Mouse (Mus musculus) left cerebral cortex, postnatal 10 days (tissue): Measurements from ENCODE around the gene Nup133. TPM values are rescaled to one million over a fixed set of nuclear protein-coding genes. Genes with fewer than 3 reads are reported as not detected.

Source experiments
- DNase-seq, 2 experiments: peaks; one replicate each; pipeline ENCODE4 v3.0.0; 2021 to 2022; ENCODE audit warnings: low spot score in 2 of 2, mixed read lengths in 1 of 2; ENCODE audit errors: extremely low spot score in 1 of 2
- intact Hi-C: fragments of 180-260 bp; cut with DNase I; formaldehyde crosslinking; loops from one replicate; pipeline ENCODE4 v1.15.1; 2025
- total RNA-seq, 2 experiments: library from RNA; stranded (reverse); gene quantifications; 2 replicates each; pipeline ENCODE4 v1.2.3; 2021

Gene Nup133
- total RNA-seq, 2 experiments from 2014 or later = 24.8 to 25.4 TPM

DNA sequence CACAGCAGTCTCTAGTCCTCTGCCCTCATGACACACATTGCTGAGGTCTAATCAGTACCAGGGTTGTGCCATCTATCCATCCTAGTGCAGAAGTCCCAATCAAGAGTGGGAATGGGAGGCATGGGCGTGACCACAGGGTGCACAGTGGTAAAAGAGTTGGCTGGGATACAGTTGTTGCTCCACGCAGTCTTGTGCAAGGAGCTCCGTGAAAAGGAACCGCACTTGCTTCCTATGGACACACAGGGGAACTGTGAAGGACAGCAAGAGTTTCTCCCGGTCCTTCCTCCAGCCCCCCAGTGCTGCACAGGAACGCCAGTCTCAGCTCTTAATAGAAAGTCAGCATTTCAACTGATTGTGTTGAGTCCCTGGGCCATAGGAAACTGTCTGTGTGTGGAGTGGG is 10.4 kb upstream of the Nup133 start:
- intact Hi-C loops = no loop called here
- no peak for DNase-seq

DNA sequence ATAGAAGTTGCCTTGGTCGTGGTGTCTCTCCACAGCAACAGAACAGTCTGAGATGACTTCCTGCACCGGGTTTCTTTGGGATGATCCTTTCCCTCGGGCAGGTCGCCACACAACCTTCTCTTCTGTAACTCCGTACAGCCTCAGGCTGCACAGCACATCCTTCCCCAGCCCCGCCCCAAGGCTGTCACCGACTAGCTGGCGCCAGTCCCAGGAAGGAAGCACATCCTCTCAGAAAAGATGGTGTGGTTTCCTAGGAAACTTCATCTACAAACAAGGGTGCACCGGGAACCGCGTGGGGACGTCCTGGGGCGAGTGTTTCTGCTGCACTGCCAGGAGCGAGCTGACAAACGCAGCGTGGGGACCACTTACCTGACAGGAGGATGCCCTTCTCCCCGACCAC is 9.1 kb upstream of the Nup133 start:
- intact Hi-C loops = no loop called here
- peak in 1 of 2 experiments; percentile 68 for DNase-seq

DNA sequence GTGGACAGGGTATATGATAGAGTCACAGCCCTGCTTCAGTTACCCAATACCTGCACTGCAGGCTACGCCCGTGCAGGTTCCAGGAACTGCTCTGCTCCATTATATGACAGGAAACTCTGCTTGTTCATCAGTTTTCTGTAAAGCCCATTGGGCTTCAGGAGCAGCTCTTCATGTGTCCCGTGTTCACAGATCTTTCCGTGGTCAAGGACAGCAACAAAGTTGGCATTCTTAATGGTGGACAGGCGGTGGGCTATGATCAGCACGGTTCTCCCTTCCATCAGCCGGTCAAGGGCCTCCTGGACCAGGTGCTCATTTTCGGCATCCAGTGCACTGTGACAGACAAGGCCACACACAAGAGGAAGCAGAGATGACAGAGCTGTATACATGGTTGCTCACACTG is 5.2 kb upstream of the Nup133 start:
- intact Hi-C loops = no loop called here

DNA sequence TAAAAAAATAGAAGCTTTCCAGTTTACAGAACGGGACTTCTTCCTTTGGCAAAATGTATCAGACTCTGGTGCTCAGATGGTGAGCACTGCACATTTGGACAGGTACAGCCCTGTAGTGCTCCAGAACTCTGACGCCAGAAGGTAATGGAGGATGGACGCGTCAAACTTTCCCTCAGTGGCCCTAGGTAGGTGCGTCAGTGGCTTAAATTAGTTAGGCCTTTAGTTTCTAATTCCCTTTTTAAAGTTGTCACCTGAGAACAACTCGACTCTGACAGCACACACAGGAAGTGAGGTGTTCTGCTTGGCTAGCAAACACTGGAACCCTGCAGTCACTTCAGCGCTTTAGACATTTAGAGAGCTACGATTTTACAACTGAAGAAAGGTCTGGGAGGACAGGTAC is 4.6 kb upstream of the Nup133 start:
- intact Hi-C loops = no loop called here

More for the DNA sequence above, 5.2 kb upstream of the Nup133 start:
- no peak for DNase-seq

DNA sequence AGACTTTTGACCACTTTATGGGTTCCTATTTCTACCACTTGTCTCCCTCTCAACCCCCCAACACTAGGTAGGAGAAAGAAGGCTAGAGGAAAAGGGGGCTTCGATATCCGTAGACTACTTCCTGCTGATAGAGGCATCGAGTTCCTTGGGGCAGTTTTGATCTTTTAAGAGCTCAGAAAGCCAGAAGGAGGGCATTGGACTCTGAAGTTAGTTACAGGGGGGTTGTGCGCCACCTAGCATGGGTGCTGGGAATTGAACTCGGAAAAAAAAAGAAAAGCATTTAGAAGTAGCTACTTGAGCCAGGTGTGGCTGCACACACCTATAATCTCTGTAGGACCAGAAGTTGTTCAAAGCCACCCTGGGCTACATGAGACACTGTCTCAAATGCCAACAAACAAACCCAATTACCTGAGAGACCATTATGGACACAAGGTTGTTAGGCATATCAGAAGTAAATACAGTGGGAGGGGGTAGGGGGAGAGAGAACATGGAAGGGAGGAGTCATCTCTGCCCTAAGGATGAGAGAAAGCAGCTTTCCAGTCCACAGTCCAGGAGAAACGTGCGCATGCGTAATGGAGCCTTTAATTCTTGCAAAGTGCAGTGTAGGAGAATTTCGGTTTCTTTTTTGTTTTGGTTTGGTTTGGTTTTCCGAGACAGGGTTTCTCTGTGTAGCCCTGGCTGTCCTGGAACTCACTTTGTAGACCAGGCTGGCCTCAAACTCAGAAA is 1.2 kb upstream of the Nup133 start:
- intact Hi-C loops = no loop called here
- DNase-seq = peak; percentile 12 to 47

More for the DNA sequence above, 4.6 kb upstream of the Nup133 start:
- no peak for DNase-seq

DNA sequence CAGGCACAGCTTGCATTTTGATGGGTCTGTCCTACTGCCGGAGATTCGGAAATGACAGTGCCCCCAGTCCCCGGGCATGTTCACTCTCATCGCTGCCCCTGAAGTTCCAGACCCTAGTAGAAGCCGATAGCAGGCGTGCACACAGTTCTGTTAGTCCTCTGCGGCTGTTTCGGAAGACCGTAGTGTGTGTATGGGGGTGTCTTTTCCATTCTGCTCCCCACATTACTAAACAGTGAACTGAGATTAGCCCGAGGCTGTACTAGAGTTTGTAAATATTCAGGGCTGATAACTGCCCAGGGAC is 571 bp upstream of the Nup133 start:
- no peak for DNase-seq
- intact Hi-C loops = no loop called here

DNA sequence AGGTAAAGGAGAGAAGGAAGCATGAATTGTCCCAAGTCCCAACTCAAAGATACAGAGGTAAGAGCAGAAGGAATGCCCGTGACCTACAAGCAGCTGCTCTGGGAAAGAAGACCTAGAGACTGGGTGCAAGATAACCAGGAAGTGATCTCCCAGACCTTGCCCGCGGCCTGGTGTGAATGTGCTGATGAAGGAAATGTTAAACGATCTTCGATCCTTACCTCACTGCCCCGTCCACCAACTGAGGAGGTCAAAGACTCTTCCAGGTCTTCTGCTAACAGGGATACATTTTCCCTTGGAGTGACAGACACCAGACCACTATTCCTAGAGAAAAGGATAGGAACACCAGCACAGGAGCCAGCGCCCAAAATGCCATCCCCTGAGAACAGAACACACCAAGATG is 20.0 kb downstream of the Nup133 start:
- DNase-seq = no peak
- intact Hi-C loops = loop anchor here (10.0 kb wide), 1 partner anchor 416 kb away; no protein-coding TSS in a partner anchor

DNA sequence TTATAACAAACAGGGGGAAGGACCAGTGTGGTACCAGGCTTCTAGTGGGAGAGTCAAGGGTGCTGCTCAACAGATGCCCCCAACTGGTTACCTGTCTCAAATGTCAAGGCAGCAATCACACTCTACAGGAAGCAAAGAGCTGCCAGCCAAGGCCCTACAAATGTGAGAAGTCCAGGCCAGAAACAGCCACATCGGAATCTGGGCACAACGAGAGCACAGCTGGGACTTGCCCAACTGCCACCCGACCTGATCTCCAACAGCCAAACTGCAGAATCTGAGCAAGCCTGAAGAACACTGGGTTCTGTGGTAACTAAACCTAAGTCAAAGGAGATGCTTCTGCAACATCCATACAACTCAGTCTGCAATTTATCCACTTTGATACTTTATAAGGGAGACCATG is 23.4 kb downstream of the Nup133 start:
- intact Hi-C loops = loop anchor here (10.0 kb wide), 1 partner anchor 419 kb away; no protein-coding TSS in a partner anchor

DNA sequence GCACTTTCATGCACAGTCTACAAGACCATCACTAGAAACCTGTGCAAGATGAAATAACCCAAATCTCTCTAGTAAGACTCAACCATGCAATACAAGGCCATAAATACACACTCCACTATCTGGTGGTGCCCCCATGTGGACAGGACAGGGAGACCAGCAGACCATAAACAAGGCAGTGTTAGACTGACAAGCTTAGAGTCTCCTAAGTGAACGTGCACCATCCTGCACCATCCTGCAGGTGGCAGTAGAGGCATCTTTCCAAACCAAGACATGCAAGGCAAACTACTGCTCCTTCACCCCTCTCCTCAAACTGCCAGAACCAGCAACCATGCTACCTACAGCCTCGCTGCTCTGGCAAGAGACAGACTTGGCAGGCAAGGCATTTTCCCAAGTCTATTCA is 24.3 kb downstream of the Nup133 start:
- intact Hi-C loops = loop anchor here (5.0 to 10.0 kb wide), 2 partner anchors 137 to 420 kb away; no protein-coding TSS in a partner anchor
- peak; percentile 86 to 88 for DNase-seq

More for the DNA sequence above, 23.4 kb downstream of the Nup133 start:
- no peak for DNase-seq

DNA sequence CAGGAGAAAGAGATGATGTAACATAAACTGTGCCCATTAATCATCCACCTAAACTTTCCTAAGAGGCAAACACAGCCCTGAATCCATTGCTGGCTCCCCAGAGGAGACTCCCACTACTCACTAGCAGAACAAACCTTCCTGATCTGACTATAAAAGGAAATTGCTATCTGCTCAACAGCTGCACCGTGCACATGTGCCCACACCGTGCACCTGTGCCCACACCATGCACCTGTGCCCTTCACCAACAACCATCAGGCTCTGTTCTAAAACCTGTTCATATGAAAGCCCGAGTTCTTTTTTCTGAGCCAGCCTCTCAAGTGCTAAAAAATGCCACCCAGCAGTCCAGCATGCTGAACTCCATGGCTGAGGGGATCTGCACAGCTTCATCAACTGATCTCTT is 34.4 kb downstream of the Nup133 start:
- DNase-seq = no peak
- intact Hi-C loops = no loop called here

DNA sequence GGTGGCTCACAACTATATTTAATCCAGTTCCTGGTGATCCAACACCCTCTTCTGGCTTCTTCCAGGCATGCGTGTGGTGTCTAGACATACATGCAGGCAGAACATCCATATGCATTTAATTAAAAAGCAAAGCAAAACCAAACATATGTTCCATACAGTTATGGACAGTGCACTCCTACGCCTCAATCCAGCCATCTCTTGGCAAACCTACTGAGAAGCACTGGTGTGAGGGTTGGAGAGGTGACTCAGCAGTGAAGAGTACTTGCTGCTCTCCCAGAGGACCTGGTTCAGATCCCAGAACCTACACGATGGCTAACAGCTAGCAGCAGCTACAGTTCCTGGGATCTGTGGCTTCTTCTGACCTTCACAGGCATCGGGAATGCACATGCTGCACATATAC is 36.8 kb downstream of the Nup133 start:
- intact Hi-C loops = no loop called here
- DNase-seq = no peak

DNA sequence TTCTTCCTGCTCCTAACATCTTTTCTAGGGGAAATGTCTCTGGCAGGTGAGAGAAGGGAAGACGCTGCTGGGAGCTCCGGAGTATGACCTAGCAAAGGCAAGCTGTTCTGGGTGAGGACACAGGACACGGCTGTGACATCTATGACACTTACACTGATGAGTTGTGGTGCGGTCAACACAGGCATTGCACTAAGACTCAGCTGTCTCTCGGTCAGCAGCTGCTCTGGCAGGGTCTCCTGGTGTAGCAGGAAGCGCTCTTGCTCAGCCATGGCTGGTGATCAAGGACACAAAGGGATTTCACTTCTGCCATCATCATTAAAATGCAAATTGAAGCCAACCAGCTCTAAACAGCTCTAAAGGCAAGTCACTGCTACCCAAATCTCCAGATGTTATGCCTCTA is 41.5 kb downstream of the Nup133 start:
- intact Hi-C loops = loop anchor here (2.0 to 5.0 kb wide), 2 partner anchors 71 to 115 kb away; no protein-coding TSS in a partner anchor
- DNase-seq = no peak

DNA sequence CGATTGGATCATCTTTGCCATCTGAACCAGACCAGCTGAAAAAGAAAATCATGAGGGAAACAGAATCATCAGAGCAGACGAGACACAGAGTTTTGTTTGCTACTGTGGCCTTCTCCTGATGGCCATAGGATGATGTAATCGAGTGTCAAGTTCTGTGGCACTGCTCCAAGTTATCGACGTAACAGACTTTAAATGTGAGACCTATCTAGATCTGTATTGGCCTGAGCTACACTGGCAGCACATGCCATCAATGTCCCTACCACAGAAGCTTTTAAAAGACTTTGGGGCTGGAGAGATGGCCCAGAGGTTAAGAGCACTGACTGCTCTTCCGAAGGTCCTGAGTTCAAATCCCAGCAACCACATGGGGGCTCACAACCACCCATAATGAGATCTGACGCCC is 46.4 kb downstream of the Nup133 start:
- intact Hi-C loops = no loop called here

DNA sequence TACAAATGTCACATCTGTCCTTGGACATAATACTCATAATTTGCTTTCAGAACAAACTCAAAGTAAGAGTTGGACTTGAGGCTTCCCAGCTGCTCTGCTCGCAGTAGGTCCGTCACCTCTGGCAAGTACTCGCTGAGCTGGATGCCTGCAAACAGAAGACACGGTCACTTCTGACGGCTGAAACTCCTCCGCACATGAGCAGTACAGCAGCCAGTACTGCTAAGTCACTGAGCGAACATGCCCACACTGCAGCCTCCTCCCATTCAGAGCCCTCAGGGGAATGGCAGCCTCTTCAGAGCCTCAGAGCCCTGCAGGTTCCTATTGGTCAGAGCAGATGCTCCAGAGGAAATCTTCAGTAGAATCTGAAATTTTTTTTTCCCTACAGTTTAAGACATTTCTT is 49.7 kb downstream of the Nup133 start:
- DNase-seq = no peak
- intact Hi-C loops = no loop called here

More for the DNA sequence above, 46.4 kb downstream of the Nup133 start:
- no peak for DNase-seq

DNA sequence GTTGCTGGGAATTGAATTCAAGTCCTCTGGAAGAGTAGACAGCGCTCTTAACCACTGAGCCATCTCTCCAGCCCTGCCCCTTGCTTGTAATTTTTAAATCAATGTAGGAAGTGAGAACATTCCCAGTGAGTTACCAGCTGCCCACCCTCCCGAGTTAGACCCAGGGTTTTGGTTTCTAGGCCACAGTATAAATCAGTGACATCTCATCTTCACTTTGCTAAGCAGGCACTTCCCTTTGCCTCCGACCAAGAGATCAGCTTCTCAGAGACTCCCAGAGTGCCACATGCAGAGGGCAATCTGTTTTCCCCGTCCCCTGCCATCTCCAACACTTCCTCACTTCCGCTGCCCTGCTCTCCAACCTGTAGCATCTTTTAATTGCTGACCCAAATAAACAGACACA is 50.5 kb downstream of the Nup133 start:
- intact Hi-C loops = no loop called here
- DNase-seq = no peak

DNA sequence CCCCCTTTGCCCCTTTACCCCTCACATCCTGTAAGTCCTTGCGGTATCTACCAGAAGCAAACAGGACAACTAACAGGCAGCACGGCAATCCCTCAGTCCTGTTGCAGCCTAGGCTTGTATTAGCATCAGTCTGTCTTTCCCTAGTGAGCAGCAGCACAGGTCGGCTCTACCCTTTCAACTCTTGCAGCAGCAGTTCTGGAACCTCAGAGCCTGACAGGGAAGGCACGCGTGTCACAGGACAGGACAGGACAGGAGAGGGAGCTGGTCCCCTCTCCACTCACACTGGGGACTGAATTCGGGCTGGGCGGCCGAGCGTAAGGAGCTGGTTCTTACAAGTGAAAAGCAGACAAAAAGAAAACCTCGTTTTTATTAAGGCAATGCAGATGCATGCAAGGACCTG is 52.3 kb downstream of the Nup133 start:
- intact Hi-C loops = no loop called here
- no peak for DNase-seq

DNA sequence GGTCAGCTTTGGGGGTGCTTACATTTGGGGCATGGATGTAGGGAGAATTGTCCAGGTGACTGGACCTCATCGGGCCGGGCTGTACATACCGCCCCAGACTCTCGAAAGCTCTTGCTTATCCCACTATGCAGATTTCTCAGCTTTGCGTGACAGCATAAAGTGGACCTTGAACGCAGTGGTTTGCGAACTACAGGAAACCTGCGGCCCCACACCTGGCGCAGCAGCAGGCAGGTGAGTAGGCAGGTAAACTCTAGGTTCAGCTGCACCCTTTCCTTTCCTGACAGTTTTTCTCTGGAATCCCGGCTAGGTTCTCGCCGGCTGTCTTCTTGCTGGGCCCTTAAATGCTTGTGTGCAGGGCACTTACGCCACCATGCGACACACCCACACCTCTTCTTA is 52.7 kb downstream of the Nup133 start:
- intact Hi-C loops = no loop called here
- DNase-seq = no peak

DNA sequence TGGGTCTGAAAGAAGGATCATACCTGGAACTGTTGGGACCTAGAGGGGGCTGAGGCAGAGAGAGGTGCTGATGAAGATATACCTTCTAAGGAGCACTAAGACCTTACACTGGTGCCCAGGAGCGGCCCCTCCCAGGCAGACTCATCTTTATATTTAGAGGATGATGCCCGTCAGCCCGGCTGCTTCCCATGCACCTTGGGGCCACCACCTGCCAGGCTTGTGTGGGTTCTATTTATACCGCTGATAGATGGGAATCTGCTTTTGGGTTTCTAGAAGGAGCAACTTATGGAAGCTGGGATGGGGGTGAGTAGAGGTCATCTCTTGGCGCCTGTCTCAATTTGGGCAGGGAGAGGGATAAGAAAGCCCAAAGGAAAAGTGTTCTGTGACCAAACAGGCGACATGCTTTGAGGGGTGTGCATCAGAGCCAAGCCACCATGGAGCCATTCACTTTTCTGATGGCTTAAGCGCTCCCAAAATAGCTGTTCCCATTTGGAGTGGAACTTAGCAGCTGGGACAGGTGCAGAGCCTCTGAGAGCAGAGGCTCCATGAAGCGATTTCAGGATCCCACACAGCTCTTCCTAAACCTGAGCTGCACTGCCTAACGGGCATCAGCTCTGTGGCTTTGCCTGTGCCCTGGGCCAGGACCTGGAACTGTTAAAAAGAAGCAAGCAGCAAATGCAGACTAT is 53.2 kb downstream of the Nup133 start:
- intact Hi-C loops = no loop called here
- DNase-seq = no peak

DNA sequence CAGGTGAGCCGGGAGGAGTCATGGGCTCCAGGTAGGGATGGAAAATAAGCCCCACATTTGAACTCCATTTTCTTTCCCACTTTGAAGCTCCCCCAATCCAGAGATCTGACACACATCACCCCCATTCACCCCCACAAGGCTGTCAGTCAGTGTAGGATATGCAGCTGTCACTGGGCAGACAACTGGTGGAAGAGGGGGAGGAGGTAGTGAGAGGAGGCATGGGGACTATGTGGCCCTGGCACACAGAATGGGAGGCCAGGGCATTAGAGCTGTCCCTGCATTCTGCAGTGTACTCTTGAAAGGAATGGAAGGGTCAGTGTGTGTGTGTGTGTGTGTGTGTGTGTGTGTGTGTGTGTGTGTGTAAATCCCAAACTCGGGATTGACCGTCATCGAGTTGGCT is 53.8 kb downstream of the Nup133 start:
- intact Hi-C loops = no loop called here
- no peak for DNase-seq

DNA sequence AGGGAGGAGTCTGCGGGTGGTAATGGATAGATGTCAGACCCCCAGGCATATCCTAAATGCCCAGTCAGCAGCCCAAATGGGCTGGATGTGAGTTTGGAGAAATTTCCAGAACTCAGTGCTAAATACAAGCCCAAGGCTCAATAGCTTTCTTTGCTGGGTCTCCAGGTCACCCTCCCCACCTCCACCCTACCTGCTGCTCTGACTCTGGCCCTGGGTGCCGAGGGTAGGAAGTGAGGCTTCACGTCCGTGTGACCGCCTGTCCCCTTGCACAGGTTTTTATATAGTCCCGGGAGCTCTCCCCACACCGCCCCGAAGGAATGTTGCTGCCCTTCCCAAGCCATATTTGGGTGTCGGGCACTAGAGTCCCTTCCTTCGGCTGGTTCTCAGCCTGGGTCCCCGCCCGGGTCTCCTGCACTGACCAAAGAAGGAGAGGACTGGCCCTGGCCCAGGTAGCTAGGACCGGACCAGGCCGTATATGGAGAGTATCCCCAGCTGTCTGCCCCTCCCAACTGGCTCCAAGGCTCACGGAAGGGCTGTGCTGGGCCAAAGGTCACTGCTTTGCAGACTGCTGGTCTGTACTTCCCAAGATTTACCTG is 54.5 kb downstream of the Nup133 start, which contains the start of gene Acta1:
Acta1 (minus strand) TSS at position 250 of the 596 bp plus-strand sequence.
- intact Hi-C loops = loop anchor here (5.0 kb wide), 1 partner anchor 37 kb away; no protein-coding TSS in a partner anchor
- no peak for DNase-seq
